Comparison of ENCODE assay signal across 29 mouse cellular contexts in genomic region chr9:96948546-96948945, GRCm38 (mm10). TPM values are rescaled to one million over a fixed set of nuclear protein-coding genes. Genes with fewer than 3 reads are reported as not detected.
DNase-seq lines count a peak whose midpoint lies in the region; ATAC-seq and TF ChIP-seq lines count a peak whose summit lies in the region.
"Had no signal": no experiment of that assay in that cellular context is flagged by ENCODE, and none has a peak within 500 bp of the region (broad histone marks: within the 10 kb centered on the region; RNA-seq: fewer than 3 reads in every experiment).

No protein-coding gene starts in this region.

- H3K9ac ChIP-seq in heart, embryonic 16.5 days (ENCODE audit: low read length): no peak overlapping the region
- H3K9ac ChIP-seq in lung, embryonic 14.5 days: no peak overlapping the region
- H3K9ac ChIP-seq: embryonic facial prominence, embryonic 12.5 days; limb, embryonic 13.5 days; midbrain, embryonic 12.5 days; neural tube, embryonic 12.5 days had no signal

- peaks cover 6% of the 10 kb centered on the region; the same call in 1 of the 2 replicates for H3K36me3 ChIP-seq in heart, embryonic 10.5 days
- no peaks in the 10 kb centered on the region for H3K36me3 ChIP-seq in heart, embryonic 16.5 days (ENCODE audit: control insufficient read depth, insufficient read depth)
- H3K36me3 ChIP-seq in lung, embryonic 14.5 days (ENCODE audit: insufficient read depth): no peaks in the 10 kb centered on the region
- H3K36me3 ChIP-seq: embryonic facial prominence, embryonic 12.5 days had no signal

- no peak for TF ChIP-seq CTCF in lung, embryonic 14.5 days (IDR thresholded peaks at IDR 0.05; ENCODE audit: low read depth)

- peaks cover 75% of the 10 kb centered on the region for H3K4me1 ChIP-seq in heart, embryonic 10.5 days
- peaks cover 43% of the 10 kb centered on the region for H3K4me1 ChIP-seq in heart, embryonic 16.5 days (ENCODE audit: control insufficient read depth, insufficient read depth, low read length)
- peaks cover 12% of the 10 kb centered on the region; the same call in 1 of the 2 replicates for H3K4me1 ChIP-seq in lung, embryonic 14.5 days (ENCODE audit: insufficient read depth)
- H3K4me1 ChIP-seq: embryonic facial prominence, embryonic 12.5 days had no signal

- WGBS in heart, embryonic 10.5 days: 85% methylated on average over 5 of the region's 5 CpGs
- WGBS in heart, embryonic 16.5 days: 77% methylated on average over 5 of the region's 5 CpGs
- 68% methylated on average over 5 of the region's 5 CpGs for WGBS in lung, embryonic 14.5 days

- H3K27me3 ChIP-seq in heart, embryonic 10.5 days (ENCODE audit: insufficient read depth, poor library complexity, severe bottlenecking): peaks cover 13% of the 10 kb centered on the region; the same call in 1 of the 2 replicates
- H3K27me3 ChIP-seq in heart, embryonic 16.5 days (ENCODE audit: control insufficient read depth, insufficient read depth, low read length): no peaks in the 10 kb centered on the region
- no peaks in the 10 kb centered on the region for H3K27me3 ChIP-seq in lung, embryonic 14.5 days (ENCODE audit: insufficient read depth, low read length)
- H3K27me3 ChIP-seq: embryonic facial prominence, embryonic 12.5 days; limb, embryonic 13.5 days; midbrain, embryonic 12.5 days; neural tube, embryonic 12.5 days had no signal

- peak; percentile 11; the same call in 1 of the 2 replicates for ATAC-seq in heart, embryonic 16.5 days (replicated peaks; ENCODE audit: extremely low read depth, insufficient read depth, low FRiP score)
- ATAC-seq in lung, embryonic 14.5 days (ENCODE audit: insufficient read depth): peak; percentile 15; the same call in 1 of the 2 replicates
- ATAC-seq: activated CD4-positive, CD25-positive, alpha-beta regulatory T cell, adult 4 months; forebrain, embryonic 14.5 days; intestine, embryonic 16.5 days had no signal

- H3K9me3 ChIP-seq in heart, embryonic 10.5 days: no peaks in the 10 kb centered on the region
- no peaks in the 10 kb centered on the region for H3K9me3 ChIP-seq in heart, embryonic 16.5 days (replicated peaks; ENCODE audit: control insufficient read depth, low read length)
- H3K9me3 ChIP-seq in lung, embryonic 14.5 days (ENCODE audit: low read depth, low read length): no peaks in the 10 kb centered on the region
- H3K9me3 ChIP-seq: embryonic facial prominence, embryonic 12.5 days; limb, embryonic 13.5 days; megakaryocyte, embryonic 14.5 days; midbrain, embryonic 12.5 days; neural tube, embryonic 12.5 days had no signal

- intact Hi-C loops in heart, postnatal 36 days (cut with DNase I): no loop called here
- intact Hi-C loops in heart, postnatal 25 days (cut with DNase I): no loop called here

- H3K4me2 ChIP-seq in heart, embryonic 16.5 days (ENCODE audit: low read depth, low read length): no peak overlapping the region
- H3K4me2 ChIP-seq in lung, embryonic 14.5 days: no peak overlapping the region
- H3K4me2 ChIP-seq: embryonic facial prominence, embryonic 12.5 days; limb, embryonic 13.5 days; liver, embryonic 11.5 days; midbrain, embryonic 12.5 days; neural tube, embryonic 12.5 days had no signal

- H3K4me3 ChIP-seq in heart, embryonic 10.5 days: no peak overlapping the region
- no peak overlapping the region for H3K4me3 ChIP-seq in heart, embryonic 16.5 days (ENCODE audit: low read length)
- H3K4me3 ChIP-seq in lung, embryonic 14.5 days (ENCODE audit: low read depth, low read length): no peak overlapping the region
- H3K4me3 ChIP-seq: embryonic facial prominence, embryonic 12.5 days; limb, embryonic 13.5 days; megakaryocyte, embryonic 14.5 days; midbrain, embryonic 12.5 days; myocyte; neural tube, embryonic 12.5 days had no signal

- DNase-seq in heart, embryonic 10.5 days (ENCODE audit: low spot score): no peak
- DNase-seq in heart, postnatal 36 days: no peak
- DNase-seq in heart, postnatal 25 days (ENCODE audit: low spot score): no peak
- no peak for DNase-seq in lung, embryonic 14.5 days
- DNase-seq in lung, postnatal 4 days: no peak
- DNase-seq in layer of hippocampus, postnatal 25 days (ENCODE audit: extremely low spot score in 1 of 2, low spot score in 1 of 2): no peak
- no peak for DNase-seq in right cerebral cortex, postnatal 14 days
- DNase-seq: adrenal gland, adult 2 months; cerebellum, adult 8-10 months; cerebellum, postnatal 25 days; gastrocnemius, postnatal 14 days; kidney, adult 8-10 months; kidney, postnatal 4 days; lung, postnatal 36 days; right cerebral cortex, adult 18-20 months; right cerebral cortex, postnatal 4 days had no signal

- H3K27ac ChIP-seq in heart, embryonic 10.5 days: peak overlapping the region; percentile 83; the same call in 1 of the 2 replicates
- H3K27ac ChIP-seq in heart, embryonic 16.5 days (ENCODE audit: low read length): peak overlapping the region; percentile 94
- no peak overlapping the region for H3K27ac ChIP-seq in lung, embryonic 14.5 days (ENCODE audit: low read depth)
- H3K27ac ChIP-seq: embryonic facial prominence, embryonic 12.5 days; kidney, postnatal 0 days; limb, embryonic 13.5 days; midbrain, embryonic 12.5 days; neural tube, embryonic 12.5 days; stomach, postnatal 0 days had no signal

RNA-seq across cellular contexts. Expression of gene Pxylp1, which starts 56.1 kb away (rescaled TPM):
- 22.8 and 42.4 TPM in 2 replicates for polyA plus RNA-seq in heart, embryonic 10.5 days (2016; fragmentation: Nextera tagmentation; extraction: Ambion mirVana)
- total RNA-seq in heart, postnatal 36 days (2021): 10 to 100 TPM; 14.5 to 21.3 TPM
- 25.8 and 26.0 TPM in 2 replicates for polyA plus RNA-seq in heart, embryonic 16.5 days (2015; fragmentation: Nextera tagmentation; extraction: Ambion mirVana)
- total RNA-seq in heart, postnatal 25 days (2021): 10 to 100 TPM; 17.4 to 24.9 TPM
- polyA plus RNA-seq in lung, embryonic 14.5 days (2014; fragmentation: Nextera tagmentation; extraction: Ambion mirVana): 17.2 and 17.4 TPM in 2 replicates
- 10 to 100 TPM; 15.4 to 16.3 TPM for total RNA-seq in layer of hippocampus, postnatal 25 days (2021)
